Mouse (Mus musculus): ENCODE measurements at regions not wholly inside any gene's neighbourhood (a gene's known extent, or its start where the extent isn't known, plus 50 kb on each side); places are given as distances from the start of the nearest gene placed in this dataset.
"Not testable (repeated sequence)": the region's sequence is repeated elsewhere in the genome, so short reads cannot be mapped to it uniquely, and the experiment has no call there.

- DNase-seq (ENCODE audit: low read depth, low spot score): peak; percentile 30
These were observed 374.0 kb upstream of the Nrxn1 start for GRCm38 (mm10) chr17:91466822-91467221.

- no peak for DNase-seq (ENCODE audit: low read depth, low spot score)
These were observed 358.8 kb upstream of the Nrxn1 start for GRCm38 (mm10) chr17:91451711-91452110.

- peak; percentile 89 for DNase-seq (ENCODE audit: low read depth, low spot score)
These were observed 339.2 kb upstream of the Nrxn1 start for GRCm38 (mm10) chr17:91431780-91432720.

GRCm38 (mm10) chr17:91430351-91430750 is 337.5 kb upstream of the Nrxn1 start:
- DNase-seq (ENCODE audit: low read depth, low spot score): no peak

- no peak for DNase-seq (ENCODE audit: low read depth, low spot score)
These were observed 332.2 kb upstream of the Nrxn1 start for GRCm38 (mm10) chr17:91425120-91425519.

GRCm38 (mm10) chr17:91418582-91418981 is 325.7 kb upstream of the Nrxn1 start:
- DNase-seq (ENCODE audit: low read depth, low spot score): no peak

GRCm38 (mm10) chr17:91390969-91391764 is 298.3 kb upstream of the Nrxn1 start:
- DNase-seq (ENCODE audit: low read depth, low spot score): no peak

GRCm38 (mm10) chr17:91389937-91390623 is 297.2 kb upstream of the Nrxn1 start:
- not testable (repeated sequence) for DNase-seq (ENCODE audit: low read depth, low spot score)

- DNase-seq (ENCODE audit: low read depth, low spot score): no peak
These were observed 295.6 kb upstream of the Nrxn1 start for GRCm38 (mm10) chr17:91388521-91388920.

GRCm38 (mm10) chr17:91388039-91388438 is 295.2 kb upstream of the Nrxn1 start:
- DNase-seq (ENCODE audit: low read depth, low spot score): no peak

- peak; percentile 24 for DNase-seq (ENCODE audit: low read depth, low spot score)
These were observed 293.1 kb upstream of the Nrxn1 start for GRCm38 (mm10) chr17:91385949-91386348.

- DNase-seq (ENCODE audit: low read depth, low spot score): no peak
These were observed 275.3 kb upstream of the Nrxn1 start for GRCm38 (mm10) chr17:91368156-91368555.

GRCm38 (mm10) chr17:91361261-91361660 is 268.4 kb upstream of the Nrxn1 start:
- DNase-seq (ENCODE audit: low read depth, low spot score): peak; percentile 21

GRCm38 (mm10) chr17:91352107-91352506 is 259.2 kb upstream of the Nrxn1 start:
- no peak for DNase-seq (ENCODE audit: low read depth, low spot score)

GRCm38 (mm10) chr17:91336882-91337281 is 244.0 kb upstream of the Nrxn1 start:
- no peak for DNase-seq (ENCODE audit: low read depth, low spot score)

- no peak for DNase-seq (ENCODE audit: low read depth, low spot score)
These were observed 240.9 kb upstream of the Nrxn1 start for GRCm38 (mm10) chr17:91333790-91334189.

- DNase-seq (ENCODE audit: low read depth, low spot score): no peak
These were observed 240.3 kb upstream of the Nrxn1 start for GRCm38 (mm10) chr17:91333202-91333601.

- no peak for DNase-seq (ENCODE audit: low read depth, low spot score)
These were observed 231.5 kb upstream of the Nrxn1 start for GRCm38 (mm10) chr17:91324377-91324776.

GRCm38 (mm10) chr17:91286875-91287274 is 194.0 kb upstream of the Nrxn1 start:
- DNase-seq (ENCODE audit: low read depth, low spot score): no peak

- DNase-seq (ENCODE audit: low read depth, low spot score): peak; percentile 99
These were observed 181.5 kb upstream of the Nrxn1 start for GRCm38 (mm10) chr17:91274378-91274777.

GRCm38 (mm10) chr17:91238719-91239118 is 145.8 kb upstream of the Nrxn1 start:
- DNase-seq (ENCODE audit: low read depth, low spot score): no peak

- not testable (repeated sequence) for DNase-seq (ENCODE audit: low read depth, low spot score)
These were observed 143.8 kb upstream of the Nrxn1 start for GRCm38 (mm10) chr17:91236653-91237052.

All from R1 (cell line).